Mouse (Mus musculus) C2C12 (cell line): ENCODE measurements at regions not wholly inside any gene's neighbourhood (a gene's known extent, or its start where the extent isn't known, plus 50 kb on each side); places are given as distances from the start of the nearest gene placed in this dataset.

Experiments used
- CEBPB ChIP-seq: IDR thresholded peaks from one replicate; pipeline ENCODE4 v1.6.1; 2011; ENCODE audit warnings: low read depth, mild to moderate bottlenecking, control low read depth, moderate library complexity
- CTCF ChIP-seq: IDR thresholded peaks from one replicate; pipeline ENCODE4 v1.5.1; 2011; ENCODE audit not compliant: control insufficient read depth, insufficient read depth, insufficient read length
- MAX ChIP-seq: IDR thresholded peaks from one replicate; pipeline ENCODE4 v1.6.1; 2011; ENCODE audit warnings: mild to moderate bottlenecking, control low read depth
- USF1 ChIP-seq: IDR thresholded peaks from one replicate; pipeline ENCODE4 v1.6.1; 2011; ENCODE audit warnings: low read depth, mild to moderate bottlenecking, control low read depth, moderate library complexity

GRCm38 (mm10) chr1:57564676-57565075 is 157.8 kb upstream of the Tyw5 start:
- no peak for TF ChIP-seq MAX
- no peak for TF ChIP-seq USF1
- TF ChIP-seq CTCF = no peak
- no peak for TF ChIP-seq CEBPB
